Mouse (Mus musculus) MEL (cell line): Measurements from ENCODE around the gene Zfp385b. TPM values are rescaled to one million over a fixed set of nuclear protein-coding genes. Genes with fewer than 3 reads are reported as not detected.

ENCODE experiments used
- DNase-seq: peaks from one replicate; pipeline ENCODE4 v3.0.0; 2011; ENCODE audit warnings: low read depth, low spot score
- H3K27ac ChIP-seq: 2 replicates; pipeline ENCODE4 v1.5.1; 2012; ENCODE audit warnings: low read depth, mild to moderate bottlenecking, control low read depth, low read length, moderate library complexity; ENCODE audit not compliant: control insufficient read depth
- H3K27me3 ChIP-seq, 2 experiments: fragments of 150-350 bp in 1 of 2; sonication (generic) in 1 of 2; 2 replicates each; pipeline ENCODE4 v1.6.1; 2012; ENCODE audit warnings: low read length in 2 of 2, mild to moderate bottlenecking in 2 of 2, improper control_type of control experiment in 1 of 2, moderate library complexity in 1 of 2; ENCODE audit not compliant: insufficient read depth in 2 of 2, control insufficient read depth in 1 of 2
- H3K36me3 ChIP-seq, 2 experiments: 2 replicates each; pipeline ENCODE4 v1.6.1; 2012 to 2014; ENCODE audit warnings: low read length in 2 of 2, improper control_type of control experiment in 1 of 2, inconsistent platforms in 1 of 2, mild to moderate bottlenecking in 1 of 2; ENCODE audit not compliant: insufficient read depth in 2 of 2, control insufficient read depth in 1 of 2
- H3K4me1 ChIP-seq, 2 experiments: fragments of 150-350 bp in 1 of 2; sonication (generic) in 1 of 2; 2 replicates each; pipeline ENCODE4 v1.6.1; 2012; ENCODE audit warnings: low read length in 2 of 2, improper control_type of control experiment in 1 of 2, mild to moderate bottlenecking in 1 of 2; ENCODE audit not compliant: insufficient read depth in 2 of 2, control insufficient read depth in 1 of 2
- H3K4me3 ChIP-seq, 2 experiments: fragments of 150-350 bp in 1 of 2; sonication (generic) in 1 of 2; 2 replicates each; pipeline ENCODE4 v1.5.1; 2012; ENCODE audit warnings: low read depth in 2 of 2, low read length in 2 of 2, mild to moderate bottlenecking in 2 of 2, moderate library complexity in 2 of 2, control low read depth in 1 of 2, improper control_type of control experiment in 1 of 2; ENCODE audit not compliant: control insufficient read depth in 1 of 2, insufficient read depth in 1 of 2
- H3K79me2 ChIP-seq: 2 replicates; pipeline ENCODE4 v1.6.1; 2012; ENCODE audit warnings: mild to moderate bottlenecking, low read length, moderate library complexity; ENCODE audit not compliant: control insufficient read depth, poor library complexity, insufficient read depth
- H3K9ac ChIP-seq: 2 replicates; pipeline ENCODE4 v1.6.1; 2012; ENCODE audit warnings: low read depth, mild to moderate bottlenecking, control low read depth, low read length, moderate library complexity; ENCODE audit not compliant: control insufficient read depth, poor library complexity, severe bottlenecking
- H3K9me3 ChIP-seq: fragments of 150-350 bp; sonication (generic); replicated peaks from 2 replicates; pipeline ENCODE4 v1.6.1; 2012; ENCODE audit warnings: mild to moderate bottlenecking, low read length, improper control_type of control experiment, moderate library complexity; ENCODE audit not compliant: insufficient read depth
- BHLHE40 ChIP-seq: IDR thresholded peaks from 2 replicates; pipeline ENCODE4 v1.6.1; 2012; ENCODE audit warnings: low read depth, mild to moderate bottlenecking, inconsistent platforms, low read length, improper control_type of control experiment, borderline replicate concordance
- CTCF ChIP-seq, 3 experiments: IDR thresholded peaks in 2 of 3; conservative IDR thresholded peaks in 1 of 3; 2 replicates each; pipeline ENCODE4 v1.5.1; 2011 to 2012; ENCODE audit warnings: low read length in 3 of 3, low read depth in 2 of 3, mild to moderate bottlenecking in 2 of 3, improper control_type of control experiment in 1 of 3, inconsistent platforms in 1 of 3, mixed read lengths in 1 of 3, moderate library complexity in 1 of 3; ENCODE audit not compliant: control insufficient read depth in 1 of 3, insufficient read depth in 1 of 3, poor library complexity in 1 of 3, severe bottlenecking in 1 of 3
- ELF1 ChIP-seq: IDR thresholded peaks from 2 replicates; pipeline ENCODE4 v1.6.1; 2014; ENCODE audit warnings: low read depth, mild to moderate bottlenecking, inconsistent platforms, low read length, improper control_type of control experiment, moderate library complexity
- GATA1 ChIP-seq: IDR thresholded peaks from 2 replicates; pipeline ENCODE4 v1.6.1; 2011; ENCODE audit warnings: low read depth, low read length, improper control_type of control experiment
- MAFK ChIP-seq: IDR thresholded peaks from 2 replicates; pipeline ENCODE4 v1.6.1; 2011; ENCODE audit warnings: low read depth, mild to moderate bottlenecking, low read length, improper control_type of control experiment, borderline replicate concordance
- MAX ChIP-seq: IDR thresholded peaks from 2 replicates; pipeline ENCODE4 v1.6.1; 2011; ENCODE audit warnings: low read length, improper control_type of control experiment
- MAZ ChIP-seq: IDR thresholded peaks from 2 replicates; pipeline ENCODE4 v1.6.1; 2012; ENCODE audit warnings: low read depth, mild to moderate bottlenecking, inconsistent platforms, low read length, improper control_type of control experiment
- MEF2A ChIP-seq: IDR thresholded peaks from 2 replicates; pipeline ENCODE4 v1.6.1; 2014; ENCODE audit warnings: low read depth, mild to moderate bottlenecking, inconsistent platforms, low read length, improper control_type of control experiment; ENCODE audit not compliant: poor library complexity, insufficient replicate concordance, severe bottlenecking; ENCODE audit errors: extremely low read depth
- MXI1 ChIP-seq: IDR thresholded peaks from 2 replicates; pipeline ENCODE4 v1.6.1; 2011; ENCODE audit warnings: mild to moderate bottlenecking, low read depth, low read length, improper control_type of control experiment
- MYB ChIP-seq: IDR thresholded peaks from 2 replicates; pipeline ENCODE4 v1.6.1; 2011; ENCODE audit warnings: mild to moderate bottlenecking, low read depth, low read length, improper control_type of control experiment
- NELFE ChIP-seq: IDR thresholded peaks from 2 replicates; pipeline ENCODE4 v1.6.1; 2011; ENCODE audit warnings: low read depth, low read length, improper control_type of control experiment
- POLR2AphosphoS2 ChIP-seq: IDR thresholded peaks from 2 replicates; pipeline ENCODE4 v1.6.1; 2011; ENCODE audit warnings: low read length, improper control_type of control experiment
- TCF12 ChIP-seq: IDR thresholded peaks from 2 replicates; pipeline ENCODE4 v1.6.1; 2014; ENCODE audit warnings: low read depth, mild to moderate bottlenecking, inconsistent platforms, low read length, improper control_type of control experiment, moderate library complexity
- UBTF ChIP-seq: IDR thresholded peaks from 2 replicates; pipeline ENCODE4 v1.6.1; 2012; ENCODE audit warnings: low read depth, mild to moderate bottlenecking, inconsistent platforms, low read length, improper control_type of control experiment, moderate library complexity, borderline replicate concordance; ENCODE audit not compliant: insufficient read depth
- ZMIZ1 ChIP-seq: IDR thresholded peaks from 2 replicates; pipeline ENCODE4 v1.6.1; 2012; ENCODE audit warnings: low read depth, mild to moderate bottlenecking, inconsistent platforms, low read length, improper control_type of control experiment, moderate library complexity
- polyA plus RNA-seq, 2 experiments: library from polyadenylated mRNA; stranded (reverse) in 1 of 2; unstranded in 1 of 2; fragments of >175 nt in 1 of 2; fragments of >200 nt in 1 of 2; gene quantifications; 2 replicates each; pipeline versions ENCODE4 v1.2.1 to v1.2.4; 2012; ENCODE audit warnings: low replicate concordance in 2 of 2, low read depth in 1 of 2; ENCODE audit not compliant: insufficient read length in 2 of 2, insufficient read depth in 1 of 2, missing spikeins in 1 of 2
- total RNA-seq: library from RNA; depleted of rRNA; stranded (reverse); fragments of 300-350 nt; gene quantifications from 2 replicates; pipeline ENCODE4 v1.2.3, GENCODE M21; 2012

Zfp385b gene
- total and polyA plus RNA-seq, 3 experiments: not detected

- TF ChIP-seq UBTF (no peak), MXI1 (no peak), ZMIZ1 (no peak), MAX (no peak), CTCF (IDR thresholded peaks at IDR 0.05 in 2 of 3, conservative IDR thresholded peaks at IDR 0.05 in 1 of 3; ENCODE audit: control insufficient read depth in 1 of 3, insufficient read depth in 1 of 3, low read depth in 2 of 3, low read length in 3 of 3, poor library complexity in 1 of 3, severe bottlenecking in 1 of 3) (no peak), NELFE (no peak), MAFK (no peak), MEF2A (no peak), POLR2AphosphoS2 (no peak)
- TF ChIP-seq, all 39 proteins: peak for 0
- Histone ChIP-seq H3K27ac (no peak overlapping the region), H3K27me3 (no peaks in the 10 kb centered on the region), H3K9me3 (no peaks in the 10 kb centered on the region), H3K36me3 (no peaks in the 10 kb centered on the region), H3K79me2 (no peaks in the 10 kb centered on the region), H3K4me3 (no peak overlapping the region), H3K4me1 (no peaks in the 10 kb centered on the region), H3K9ac (no peak overlapping the region)
- DNase-seq: no peak
Measured at GRCm38 (mm10) chr2:77684088-77684487, 135.4 kb downstream of the Zfp385b start.

GRCm38 (mm10) chr2:77682205-77682604 lies 137.2 kb downstream of the Zfp385b start:
- no peak overlapping the region for H3K27ac ChIP-seq

DNA sequence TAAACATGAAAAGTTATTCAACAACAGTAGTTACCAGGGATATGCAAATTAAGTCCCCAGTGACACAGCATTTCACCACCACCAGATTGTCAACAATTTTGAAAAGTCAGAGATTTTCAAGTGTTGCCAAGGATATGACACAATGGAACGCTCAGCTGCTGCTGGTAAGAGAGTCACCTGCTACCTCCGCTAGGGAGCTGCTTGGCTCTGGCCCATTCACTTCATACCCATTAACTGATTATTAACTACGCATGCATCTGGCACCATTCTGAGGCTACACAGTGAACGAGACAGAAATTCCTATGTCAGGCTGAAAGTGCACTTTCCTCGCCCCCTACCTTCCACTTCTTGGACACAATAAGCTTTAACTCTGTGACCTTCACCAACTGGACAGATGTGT lies 137.7 kb downstream of the Zfp385b start:
- Histone ChIP-seq H3K9me3 (no peaks in the 10 kb centered on the region), H3K9ac (no peak overlapping the region), H3K36me3 (no peaks in the 10 kb centered on the region), H3K27ac (no peak overlapping the region), H3K79me2 (no peaks in the 10 kb centered on the region), H3K27me3 (no peaks in the 10 kb centered on the region), H3K4me3 (no peak overlapping the region), H3K4me1 (no peaks in the 10 kb centered on the region)
- TF ChIP-seq MAZ (no peak), ZMIZ1 (no peak)
- no peak for DNase-seq

More at GRCm38 (mm10) chr2:77682205-77682604, 137.2 kb downstream of the Zfp385b start:
- TF ChIP-seq BHLHE40: no peak
- no peak for TF ChIP-seq ELF1
- no peak for TF ChIP-seq GATA1
- TF ChIP-seq MYB: no peak
- TF ChIP-seq TCF12: no peak
- TF ChIP-seq MAZ: no peak
- TF ChIP-seq, all 39 proteins: peak for 0
- Histone ChIP-seq H3K79me2 (no peaks in the 10 kb centered on the region), H3K27me3 (no peaks in the 10 kb centered on the region), H3K36me3 (no peaks in the 10 kb centered on the region), H3K9ac (no peak overlapping the region), H3K9me3 (no peaks in the 10 kb centered on the region), H3K4me1 (no peaks in the 10 kb centered on the region), H3K4me3 (no peak overlapping the region)
- DNase-seq: no peak
